Mouse (Mus musculus) heart, adult 2 months (tissue): ENCODE measurements around the gene Rufy2. TPM values are rescaled to one million over a fixed set of nuclear protein-coding genes. Genes with fewer than 3 reads are reported as not detected.

ENCODE experiments used
- DNase-seq, 2 experiments: peaks; one replicate each; pipeline ENCODE4 v3.0.0; 2021
- H3K27ac ChIP-seq: fragments of 200-600 bp; 2 replicates; pipeline ENCODE4 v1.8.1; 2022
- H3K27me3 ChIP-seq: fragments of 200-500 bp; 2 replicates; pipeline ENCODE4 v1.6.1; 2012; ENCODE audit warnings: mild to moderate bottlenecking, low read length, inconsistent platforms, mixed read lengths; ENCODE audit not compliant: control insufficient read depth, insufficient read depth
- H3K36me3 ChIP-seq: fragments of 200-500 bp; 2 replicates; pipeline ENCODE4 v1.6.1; 2012; ENCODE audit warnings: low read length, inconsistent platforms; ENCODE audit not compliant: control insufficient read depth, insufficient read depth
- H3K4me1 ChIP-seq: fragments of 200-500 bp; 2 replicates; pipeline ENCODE4 v1.6.1; 2011; ENCODE audit warnings: low read length; ENCODE audit not compliant: control insufficient read depth, insufficient read depth
- H3K4me3 ChIP-seq: fragments of 200-600 bp; 2 replicates; pipeline ENCODE4 v1.8.1; 2022
- H3K79me2 ChIP-seq: fragments of 200-500 bp; replicated peaks from 2 replicates; pipeline ENCODE4 v1.6.1; 2012; ENCODE audit warnings: mild to moderate bottlenecking, inconsistent platforms, low read length, moderate library complexity, mixed read lengths; ENCODE audit not compliant: control insufficient read depth, insufficient read depth
- H3K9ac ChIP-seq: fragments of 200-500 bp; 2 replicates; pipeline ENCODE4 v1.6.1; 2012; ENCODE audit warnings: low read depth, mild to moderate bottlenecking, control low read depth, inconsistent platforms, low read length, mixed read lengths
- CTCF ChIP-seq: fragments of 200-600 bp; IDR thresholded peaks from 2 replicates; pipeline ENCODE4 v1.8.1; 2022; ENCODE audit warnings: antibody characterized with exemption, mild to moderate bottlenecking, moderate library complexity
- EP300 ChIP-seq: fragments of 200-500 bp; IDR thresholded peaks from 2 replicates; pipeline ENCODE4 v1.6.1; 2011; ENCODE audit warnings: low read depth, low read length, control low read depth; ENCODE audit not compliant: insufficient read depth
- POLR2A ChIP-seq: fragments of 200-500 bp; IDR thresholded peaks from 2 replicates; pipeline ENCODE4 v1.6.1; 2011; ENCODE audit warnings: mild to moderate bottlenecking, low read depth, low read length, control low read depth; ENCODE audit not compliant: insufficient read depth
- WGBS: fragments of 180-500 bp; shearing (Covaris S2); methylation state at CpG from one replicate; pipeline ENCODE4 v1.1.7; 2018; 5-methylcytosine and 5-hydroxymethylcytosine counted together
- intact Hi-C: fragments of 180-260 bp; cut with DNase I; formaldehyde crosslinking; loops from one replicate; pipeline ENCODE4 v1.15.1; 2025
- polyA plus RNA-seq: library from polyadenylated mRNA; depleted of rRNA; stranded (reverse); fragments of >200 nt; gene quantifications from 2 replicates; pipeline ENCODE4 v1.2.3, GENCODE M21; 2012
- total RNA-seq, 2 experiments: library from RNA; stranded (reverse); gene quantifications; 2 replicates each; pipeline ENCODE4 v1.2.3; 2021

Rufy2 gene
- total and polyA plus RNA-seq, 3 experiments, result 2.5 to 9.6 (median 7.3) TPM

DNA sequence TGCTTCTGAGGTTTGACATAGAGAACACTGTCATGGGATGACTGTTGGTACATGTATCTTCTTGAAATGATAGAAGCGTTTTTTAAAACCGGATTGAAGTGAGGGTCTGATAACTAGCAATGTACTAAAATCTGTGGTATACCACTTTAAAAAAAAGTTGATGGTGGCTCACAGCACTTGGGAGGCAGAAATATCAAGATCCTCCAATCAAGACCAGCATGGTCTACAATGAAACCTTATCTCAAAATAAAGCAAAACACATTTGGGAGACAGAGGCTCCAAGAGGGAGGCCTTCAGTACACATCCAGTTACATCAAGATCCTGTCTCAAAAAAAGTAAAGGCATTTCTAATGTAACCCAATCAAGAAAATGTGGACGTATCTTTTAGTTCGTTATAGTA lies 41.7 kb downstream of the Rufy2 start:
- H3K4me3 ChIP-seq, result peak overlapping the region; percentile 88; the same call in 1 of the 2 replicates
- no peak overlapping the region for H3K9ac ChIP-seq
- peaks cover 23% of the 10 kb centered on the region for H3K36me3 ChIP-seq
- 31% methylated on average over 4 of the region's 4 CpGs for WGBS
- intact Hi-C loops, result loop anchor here (2.0 to 10.0 kb wide), 7 partner anchors 41 to 363 kb away; partner anchors contain the start of genes Ccar1, Dnajc12, Herc4 and Rufy2
- H3K27ac ChIP-seq, result no peak overlapping the region
- peaks cover 5% of the 10 kb centered on the region; the same call in 1 of the 2 replicates for H3K79me2 ChIP-seq
- peaks cover 10% of the 10 kb centered on the region for H3K4me1 ChIP-seq
- H3K27me3 ChIP-seq, result no peaks in the 10 kb centered on the region
- no peak for DNase-seq
- TF ChIP-seq CTCF, result no peak
- no peak for TF ChIP-seq POLR2A
- no peak for TF ChIP-seq EP300

DNA sequence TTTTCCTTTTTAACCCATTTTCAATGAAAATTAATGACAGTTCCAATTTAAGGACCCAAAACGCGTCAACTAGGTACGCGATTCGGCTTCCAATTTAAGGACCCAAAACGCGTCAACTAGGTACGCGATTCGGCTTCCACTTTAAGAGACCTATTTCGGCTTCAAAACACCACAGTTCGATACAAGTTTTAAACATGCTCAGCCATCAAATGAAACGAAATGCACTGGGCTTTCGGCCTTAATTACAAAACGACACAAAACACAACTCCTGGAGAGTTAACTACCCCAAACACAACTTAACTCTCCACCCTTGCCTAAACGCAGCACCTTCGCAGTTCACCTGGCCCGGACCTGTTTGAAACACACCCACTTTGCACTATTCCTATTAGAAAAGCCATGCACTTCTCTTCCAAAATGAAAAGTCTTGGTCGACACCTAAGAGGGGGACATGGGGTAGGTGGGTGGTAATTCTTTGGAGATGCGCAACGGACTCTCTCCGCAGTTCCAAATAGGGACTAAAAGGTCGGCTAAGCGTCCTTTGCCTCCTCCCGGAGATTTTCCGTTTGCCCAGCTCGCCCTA lies 42.6 kb downstream of the Rufy2 start:
- intact Hi-C loops, result loop anchor here (2.0 to 10.0 kb wide), 7 partner anchors 42 to 362 kb away; partner anchors contain the start of genes Ccar1, Dnajc12, Herc4 and Rufy2
- peak overlapping the region; percentile 88 for H3K4me3 ChIP-seq
- peak overlapping the region; percentile 95 for H3K9ac ChIP-seq
- peaks cover 23% of the 10 kb centered on the region for H3K36me3 ChIP-seq
- peaks cover 4% of the 10 kb centered on the region; the same call in 1 of the 2 replicates for H3K79me2 ChIP-seq
- no peak for TF ChIP-seq POLR2A
- no peak for TF ChIP-seq CTCF
- no peak for TF ChIP-seq EP300
- H3K27me3 ChIP-seq, result no peaks in the 10 kb centered on the region
- H3K27ac ChIP-seq, result peak overlapping the region; percentile 99
- peaks cover 10% of the 10 kb centered on the region for H3K4me1 ChIP-seq
- under 1% methylated on average over 27 of the region's 27 CpGs for WGBS
- no peak for DNase-seq

DNA sequence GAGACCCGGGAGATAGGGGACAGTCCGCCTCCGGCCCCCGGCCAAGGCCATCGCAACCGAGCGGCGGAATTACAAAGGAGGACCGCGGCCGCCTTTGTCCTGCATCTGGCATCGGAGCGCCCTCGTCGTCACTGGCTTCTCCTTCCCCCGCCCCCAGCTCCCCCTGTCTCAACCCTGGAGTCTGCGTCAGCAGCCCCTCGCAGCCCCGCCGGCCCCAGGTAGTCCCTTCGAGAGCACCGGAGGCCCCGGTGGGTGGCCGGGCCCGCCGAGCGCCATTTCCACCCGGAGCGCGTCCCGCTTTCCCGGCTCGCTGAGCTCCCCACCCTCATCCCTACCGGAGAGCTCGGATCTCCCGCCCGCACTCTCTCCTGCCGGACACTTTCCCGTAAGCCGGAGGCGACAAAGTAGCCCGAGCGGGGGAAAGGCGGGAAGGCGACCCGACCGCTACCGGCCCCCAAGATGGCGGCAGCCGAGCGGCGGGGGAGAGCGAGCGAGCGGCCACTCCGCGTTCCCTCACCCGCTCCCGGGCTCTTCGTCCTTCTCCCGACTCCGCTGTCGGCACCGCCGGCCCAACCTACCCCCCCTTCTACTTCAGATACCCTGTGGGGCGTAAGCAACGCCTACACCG lies 43.2 kb downstream of the Rufy2 start:
- H3K36me3 ChIP-seq, result peaks cover 19% of the 10 kb centered on the region
- H3K27me3 ChIP-seq, result no peaks in the 10 kb centered on the region
- H3K9ac ChIP-seq, result peak overlapping the region; percentile 95
- H3K27ac ChIP-seq, result peak overlapping the region; percentile 99
- peak overlapping the region; percentile 88 for H3K4me3 ChIP-seq
- WGBS, result under 1% methylated on average over 66 of the region's 68 CpGs
- TF ChIP-seq CTCF (peak; percentile 10; the same call in 1 of the 2 replicates), POLR2A (no peak)
- peaks cover 2% of the 10 kb centered on the region; the same call in 1 of the 2 replicates for H3K79me2 ChIP-seq
- intact Hi-C loops, result loop anchor here (2.0 to 10.0 kb wide), 7 partner anchors 42 to 362 kb away; partner anchors contain the start of genes Ccar1, Dnajc12, Herc4 and Rufy2
- H3K4me1 ChIP-seq, result peaks cover 10% of the 10 kb centered on the region
- DNase-seq, result peak; percentile 80 to 83

DNA sequence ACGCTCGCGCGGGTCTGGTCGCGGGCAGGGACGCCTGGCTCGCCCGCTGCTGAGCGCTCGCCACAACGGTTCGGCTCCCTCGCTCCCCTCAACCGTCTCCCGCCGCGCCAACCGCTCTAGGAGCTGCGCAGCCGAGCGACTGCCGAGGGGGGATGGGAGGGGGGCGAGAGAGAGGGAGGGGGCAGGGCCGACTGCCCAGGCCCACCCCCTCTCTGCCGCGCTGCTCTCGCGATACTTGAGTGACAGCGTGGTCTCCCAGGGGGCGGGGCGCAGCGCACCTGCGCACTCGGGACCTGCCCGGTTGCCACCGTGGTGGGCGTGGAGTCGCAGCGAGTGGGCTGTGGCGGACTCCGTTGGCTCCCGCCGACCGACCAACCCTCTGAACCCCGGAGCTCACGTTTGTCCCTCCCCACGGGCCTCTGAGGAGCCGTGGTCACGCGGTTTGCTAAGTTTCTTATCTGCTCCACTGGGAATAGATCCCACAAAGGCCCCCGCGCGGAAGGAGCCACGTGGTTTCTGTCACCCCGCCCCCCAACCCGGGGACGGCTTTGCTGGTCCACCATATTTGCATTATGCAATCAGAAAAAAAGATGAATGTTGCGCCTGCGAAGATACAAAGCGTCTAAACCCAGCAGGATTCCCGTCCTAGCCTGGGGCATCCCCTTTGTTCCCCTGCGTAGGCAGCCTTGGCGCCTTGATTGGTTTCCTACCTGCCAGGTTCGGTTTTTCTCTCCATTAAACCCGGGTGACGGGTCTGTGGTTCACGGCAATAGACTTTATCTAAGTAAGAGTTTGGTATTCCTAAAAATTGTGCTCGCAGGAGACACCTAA lies 43.9 kb downstream of the Rufy2 start, which contains the start of the genes Hnrnph3 and Pbld2:
Hnrnph3 (minus strand) TSS at position 469 of the 831 bp plus-strand sequence.
Pbld2 (plus strand) TSS at position 567 of the 831 bp plus-strand sequence.
- intact Hi-C loops, result loop anchor here (2.0 to 10.0 kb wide), 7 partner anchors 43 to 361 kb away; partner anchors contain the start of genes Ccar1, Dnajc12, Herc4 and Rufy2
- H3K36me3 ChIP-seq, result peaks cover 16% of the 10 kb centered on the region
- H3K27ac ChIP-seq, result peak within 1 kb of the TSS; percentile 99
- H3K4me3 ChIP-seq, result peak within 1 kb of the TSS; percentile 88
- TF ChIP-seq CTCF (no peak), POLR2A (peak; percentile 88), EP300 (peak; percentile 58; the same call in 1 of the 2 replicates)
- DNase-seq, result peak; percentile 99
- peaks cover 9% of the 10 kb centered on the region for H3K4me1 ChIP-seq
- H3K27me3 ChIP-seq, result no peaks in the 10 kb centered on the region
- no peaks in the 10 kb centered on the region for H3K79me2 ChIP-seq
- H3K9ac ChIP-seq, result peak within 1 kb of the TSS; percentile 95
- under 1% methylated on average over 56 of the region's 69 CpGs for WGBS

DNA sequence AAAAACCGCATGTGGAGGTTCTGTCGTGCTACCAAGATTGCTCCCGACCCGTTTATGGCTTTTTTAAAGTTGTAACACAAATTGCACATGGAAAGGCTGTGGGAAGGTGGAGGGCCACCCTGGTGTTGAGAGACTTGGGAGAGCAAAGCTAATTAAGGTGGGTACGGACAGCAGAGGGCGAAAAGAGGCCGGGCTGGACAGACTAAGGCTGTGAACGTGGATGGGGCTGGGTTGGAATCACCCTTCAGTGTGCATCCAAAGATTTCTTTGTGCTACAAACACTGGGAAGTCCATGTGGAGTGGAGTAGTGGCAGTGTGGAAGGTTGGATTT lies 44.5 kb downstream of the Rufy2 start:
- H3K4me1 ChIP-seq, result peaks cover 9% of the 10 kb centered on the region
- no peaks in the 10 kb centered on the region for H3K27me3 ChIP-seq
- peak overlapping the region; percentile 88 for H3K4me3 ChIP-seq
- no peak for TF ChIP-seq POLR2A
- peak; percentile 73 for TF ChIP-seq CTCF
- TF ChIP-seq EP300, result 0 out of 2 replicates have a peak, but pooled peaks have one; percentile 21
- peak overlapping the region; percentile 84 for H3K9ac ChIP-seq
- DNase-seq, result peak in 1 of 2 experiments; percentile 82
- peak overlapping the region; percentile 99 for H3K27ac ChIP-seq
- no peaks in the 10 kb centered on the region for H3K79me2 ChIP-seq
- under 1% methylated on average over 8 of the region's 8 CpGs for WGBS
- peaks cover 13% of the 10 kb centered on the region for H3K36me3 ChIP-seq
- intact Hi-C loops, result loop anchor here (5.0 to 10.0 kb wide), 5 partner anchors 90 to 360 kb away; partner anchors contain the start of genes Ccar1, Dnajc12, Herc4 and Sirt1
